Mouse (Mus musculus) heart, embryonic 14.5 days (tissue): ENCODE measurements around the gene Rad51b. TPM values are rescaled to one million over a fixed set of nuclear protein-coding genes. Genes with fewer than 3 reads are reported as not detected.

Experiments used
- ATAC-seq: fragments of 200-750 bp; cut with Nextera tagmentation; 2 replicates; pipeline ENCODE4 v1.8.0; 2017; ENCODE audit warnings: low read depth, moderate TSS enrichment; ENCODE audit not compliant: insufficient number of reproducible peaks, insufficient read depth, low FRiP score
- H3K27ac ChIP-seq, 2 experiments: fragments of 200-500 bp in 1 of 2; fragments of 300-500 bp in 1 of 2; sonication (generic) in 1 of 2; replicated peaks in 1 of 2; 2 replicates each; pipeline ENCODE4 v1.5.1; 2012 to 2014; ENCODE audit warnings: low read depth in 2 of 2, low read length in 2 of 2, control low read depth in 1 of 2, mild to moderate bottlenecking in 1 of 2, mixed read lengths in 1 of 2; ENCODE audit not compliant: control insufficient read depth in 1 of 2, insufficient read depth in 1 of 2
- H3K27me3 ChIP-seq: fragments of 300-500 bp; sonication (generic); 2 replicates; pipeline ENCODE4 v1.6.1; 2014; ENCODE audit warnings: mild to moderate bottlenecking, low read length, control low read depth; ENCODE audit not compliant: control insufficient read depth, insufficient read depth
- H3K36me3 ChIP-seq: fragments of 300-500 bp; sonication (generic); 2 replicates; pipeline ENCODE4 v1.6.1; 2014; ENCODE audit warnings: mild to moderate bottlenecking, control low read depth, low read length, mixed read lengths; ENCODE audit not compliant: control insufficient read depth, insufficient read depth
- H3K4me1 ChIP-seq, 2 experiments: fragments of 200-500 bp in 1 of 2; fragments of 300-500 bp in 1 of 2; sonication (generic) in 1 of 2; 2 replicates each; pipeline ENCODE4 v1.6.1; 2012 to 2014; ENCODE audit warnings: low read length in 2 of 2, control low read depth in 1 of 2, mixed read lengths in 1 of 2; ENCODE audit not compliant: control insufficient read depth in 2 of 2, insufficient read depth in 2 of 2
- H3K4me2 ChIP-seq: fragments of 300-500 bp; sonication (generic); 2 replicates; pipeline ENCODE4 v1.6.1; 2014; ENCODE audit warnings: mild to moderate bottlenecking, low read length
- H3K4me3 ChIP-seq, 2 experiments: fragments of 200-500 bp in 1 of 2; fragments of 300-500 bp in 1 of 2; sonication (generic) in 1 of 2; 2 replicates each; pipeline ENCODE4 v1.5.1; 2012 to 2014; ENCODE audit warnings: low read length in 2 of 2, mild to moderate bottlenecking in 2 of 2, control low read depth in 1 of 2, low read depth in 1 of 2, moderate library complexity in 1 of 2; ENCODE audit not compliant: control insufficient read depth in 1 of 2, insufficient read depth in 1 of 2
- H3K9ac ChIP-seq: fragments of 300-500 bp; sonication (generic); 2 replicates; pipeline ENCODE4 v1.6.1; 2014; ENCODE audit warnings: mild to moderate bottlenecking, low read length
- H3K9me3 ChIP-seq: fragments of 300-500 bp; sonication (generic); 2 replicates; pipeline ENCODE4 v1.6.1; 2016; ENCODE audit warnings: low read length, control low read depth; ENCODE audit not compliant: control insufficient read depth
- WGBS: fragments of 180-500 bp; shearing (Covaris S2); extraction: QIAGEN DNeasy Blood & Tissue Kit; methylation state at CpG from one replicate; pipeline ENCODE4 v1.1.7; 2014; 5-methylcytosine and 5-hydroxymethylcytosine counted together
- polyA plus RNA-seq: library from polyadenylated mRNA; unstranded; fragments of >200 nt; fragmentation: Nextera tagmentation; extraction: Ambion mirVana; gene quantifications from 2 replicates; pipeline ENCODE4 v1.2.1, GENCODE M21; 2014

Gene Rad51b
- polyA plus RNA-seq, 1 experiment from 2014 or later, result 4.2 TPM

- no peak overlapping the region for H3K4me3 ChIP-seq
- no peaks in the 10 kb centered on the region for H3K27me3 ChIP-seq
- 82% methylated on average over 7 of the region's 7 CpGs for WGBS
- peaks cover 7 to 19% of the 10 kb centered on the region in 2 experiments for H3K4me1 ChIP-seq
- H3K9me3 ChIP-seq, result no peaks in the 10 kb centered on the region
- no peak overlapping the region for H3K9ac ChIP-seq
- H3K4me2 ChIP-seq, result no peak overlapping the region
- no peak overlapping the region for H3K27ac ChIP-seq
- no peak for ATAC-seq
- no peaks in the 10 kb centered on the region for H3K36me3 ChIP-seq
Observed at GRCm38 (mm10) chr12:79687683-79688386, 390.8 kb downstream of the Rad51b start.

DNA sequence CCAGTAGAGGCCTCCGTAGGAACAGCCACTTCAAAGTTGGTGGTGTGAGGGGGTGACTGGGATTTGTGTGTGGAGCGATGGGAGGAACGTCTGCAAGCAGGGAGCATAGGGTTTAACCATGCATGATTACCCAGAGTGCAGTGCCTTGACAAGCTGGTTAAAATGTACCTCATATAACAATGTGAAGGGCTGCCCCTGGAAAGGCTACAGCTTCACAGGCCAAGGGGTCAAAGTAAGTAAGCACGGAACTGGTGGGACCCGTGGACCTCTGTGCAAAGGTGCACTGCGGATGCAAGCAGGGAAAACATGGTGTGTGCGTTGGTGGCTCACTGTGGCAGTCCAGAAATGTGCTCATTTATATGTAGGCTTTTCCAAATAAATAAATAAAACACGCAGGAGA, 392.2 kb downstream of the Rad51b start:
- Histone ChIP-seq H3K9me3 (no peaks in the 10 kb centered on the region), H3K27ac (no peak overlapping the region), H3K4me2 (no peak overlapping the region), H3K4me3 (no peak overlapping the region), H3K36me3 (no peaks in the 10 kb centered on the region), H3K27me3 (no peaks in the 10 kb centered on the region), H3K4me1 (peaks cover 5 to 16% of the 10 kb centered on the region in 2 experiments; a peak in 3 of 4 replicates), H3K9ac (no peak overlapping the region)
- WGBS, result 89% methylated on average over 8 of the region's 8 CpGs
- ATAC-seq, result no peak

GRCm38 (mm10) chr12:79691929-79692862, 395.1 kb downstream of the Rad51b start:
- peaks cover 4 to 16% of the 10 kb centered on the region in 2 experiments; a peak in 3 of 4 replicates for H3K4me1 ChIP-seq
- H3K4me3 ChIP-seq, result no peak overlapping the region
- H3K4me2 ChIP-seq, result peak overlapping the region; percentile 14; the same call in 1 of the 2 replicates
- H3K27me3 ChIP-seq, result no peaks in the 10 kb centered on the region
- no peak overlapping the region for H3K9ac ChIP-seq
- H3K9me3 ChIP-seq, result no peaks in the 10 kb centered on the region
- no peak overlapping the region for H3K27ac ChIP-seq
- 38% methylated on average over 14 of the region's 14 CpGs for WGBS
- ATAC-seq, result no peak
- H3K36me3 ChIP-seq, result no peaks in the 10 kb centered on the region

DNA sequence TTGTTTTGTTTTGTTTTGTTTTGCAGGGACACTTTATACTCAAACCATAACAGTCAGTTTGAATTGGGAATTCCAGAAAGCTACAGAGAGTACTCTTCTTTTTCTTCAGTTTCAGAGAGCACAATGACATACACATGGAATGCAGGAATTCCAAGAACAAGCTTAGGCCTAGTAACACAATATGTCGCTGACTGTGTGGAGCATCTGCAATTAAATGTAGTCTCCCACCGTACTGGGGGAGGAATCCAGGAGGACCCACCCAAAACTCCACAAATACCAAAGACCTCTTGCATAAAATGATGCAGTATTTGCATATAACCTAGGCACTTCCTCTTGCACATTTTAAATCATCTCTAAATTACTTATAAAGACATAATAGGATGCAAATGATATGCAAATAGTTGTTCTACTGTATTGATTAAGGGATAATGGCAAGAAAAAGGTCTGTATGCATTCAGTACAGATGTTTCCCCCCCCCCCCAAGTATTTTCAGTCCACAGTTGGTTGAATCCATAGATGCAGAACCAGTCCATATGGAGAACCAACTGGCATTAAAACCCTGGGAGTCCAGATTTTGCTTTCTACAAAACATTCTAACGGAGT, 398.9 kb downstream of the Rad51b start:
- Histone ChIP-seq H3K27me3 (no peaks in the 10 kb centered on the region), H3K9me3 (no peaks in the 10 kb centered on the region), H3K4me2 (no peak overlapping the region), H3K36me3 (no peaks in the 10 kb centered on the region), H3K4me1 (peaks cover 4 to 16% of the 10 kb centered on the region in 2 experiments; a peak in 3 of 4 replicates), H3K27ac (no peak overlapping the region), H3K4me3 (no peak overlapping the region), H3K9ac (no peak overlapping the region)
- no peak for ATAC-seq
- 77% methylated on average over 3 of the region's 3 CpGs for WGBS

DNA sequence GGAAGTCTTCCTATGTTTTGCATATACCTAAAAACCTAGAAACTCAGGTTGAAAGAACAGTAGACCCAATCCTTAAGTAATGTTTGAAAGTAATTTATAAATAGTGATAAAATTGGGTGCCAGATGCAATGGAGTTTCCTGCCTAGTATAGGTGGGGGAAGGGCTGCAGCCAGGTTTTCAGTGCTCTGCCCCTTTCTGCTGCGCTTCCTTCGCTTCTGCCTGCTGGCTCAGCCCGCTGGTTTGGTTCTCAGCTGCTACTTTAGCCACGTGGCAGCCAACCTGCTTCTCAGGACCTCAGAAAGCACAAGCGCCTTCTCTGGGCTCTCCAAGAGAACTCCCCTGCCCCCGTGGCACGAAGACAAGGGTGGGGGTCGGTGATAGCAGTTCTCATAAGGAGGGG, 406.5 kb downstream of the Rad51b start:
- Histone ChIP-seq H3K4me3 (no peak overlapping the region), H3K4me2 (no peak overlapping the region), H3K27me3 (no peaks in the 10 kb centered on the region), H3K9me3 (no peaks in the 10 kb centered on the region), H3K9ac (no peak overlapping the region), H3K36me3 (no peaks in the 10 kb centered on the region), H3K27ac (no peak overlapping the region), H3K4me1 (peaks cover 8 to 21% of the 10 kb centered on the region in 2 experiments)
- 49% methylated on average over 8 of the region's 8 CpGs for WGBS
- no peak for ATAC-seq

- H3K27ac ChIP-seq, result no peak overlapping the region
- 51% methylated on average over 11 of the region's 11 CpGs for WGBS
- H3K4me1 ChIP-seq, result peaks cover 10 to 26% of the 10 kb centered on the region in 2 experiments
Observed at GRCm38 (mm10) chr12:79705501-79706266, 408.6 kb downstream of the Rad51b start.

More at GRCm38 (mm10) chr12:79705501-79706266, 408.6 kb downstream of the Rad51b start:
- H3K9me3 ChIP-seq, result no peaks in the 10 kb centered on the region
- no peak for ATAC-seq
- H3K27me3 ChIP-seq, result no peaks in the 10 kb centered on the region
- H3K4me3 ChIP-seq, result no peak overlapping the region
- H3K4me2 ChIP-seq, result no peak overlapping the region
- H3K36me3 ChIP-seq, result no peaks in the 10 kb centered on the region
- H3K9ac ChIP-seq, result no peak overlapping the region
